Mouse (Mus musculus) myocyte (in vitro differentiated cells): ENCODE results near the gene Hrnr.

Experiments used
- MAX ChIP-seq: IDR thresholded peaks from one replicate; pipeline ENCODE4 v1.6.1; 2011; ENCODE audit warnings: low read depth, mild to moderate bottlenecking, control low read depth
- MYOD1 ChIP-seq, 3 experiments: IDR thresholded peaks; one replicate each; pipeline ENCODE4 v1.6.1; 2011; ENCODE audit warnings: control low read depth in 2 of 3, low read depth in 2 of 3, mild to moderate bottlenecking in 2 of 3, moderate library complexity in 1 of 3; ENCODE audit not compliant: insufficient read length in 2 of 3, control insufficient read depth in 1 of 3
- POLR2A ChIP-seq: IDR thresholded peaks from one replicate; pipeline ENCODE4 v1.6.1; 2011; ENCODE audit warnings: low read depth, mild to moderate bottlenecking, control low read depth, moderate library complexity; ENCODE audit not compliant: insufficient read length
- POLR2AphosphoS2 ChIP-seq: IDR thresholded peaks from one replicate; pipeline ENCODE4 v1.6.1; 2011; ENCODE audit warnings: low read depth, control low read depth; ENCODE audit not compliant: insufficient read length
- REST ChIP-seq: IDR thresholded peaks from one replicate; pipeline ENCODE4 v1.6.1; 2011; ENCODE audit warnings: mild to moderate bottlenecking, control low read depth, moderate library complexity; ENCODE audit not compliant: insufficient read depth, insufficient read length
- SRF ChIP-seq: IDR thresholded peaks from one replicate; pipeline ENCODE4 v1.6.1; 2011; ENCODE audit warnings: low read depth; ENCODE audit not compliant: control insufficient read depth, insufficient read length
- USF1 ChIP-seq: IDR thresholded peaks from one replicate; pipeline ENCODE4 v1.6.1; 2011; ENCODE audit warnings: low read depth, mild to moderate bottlenecking, control low read depth, moderate library complexity

DNA sequence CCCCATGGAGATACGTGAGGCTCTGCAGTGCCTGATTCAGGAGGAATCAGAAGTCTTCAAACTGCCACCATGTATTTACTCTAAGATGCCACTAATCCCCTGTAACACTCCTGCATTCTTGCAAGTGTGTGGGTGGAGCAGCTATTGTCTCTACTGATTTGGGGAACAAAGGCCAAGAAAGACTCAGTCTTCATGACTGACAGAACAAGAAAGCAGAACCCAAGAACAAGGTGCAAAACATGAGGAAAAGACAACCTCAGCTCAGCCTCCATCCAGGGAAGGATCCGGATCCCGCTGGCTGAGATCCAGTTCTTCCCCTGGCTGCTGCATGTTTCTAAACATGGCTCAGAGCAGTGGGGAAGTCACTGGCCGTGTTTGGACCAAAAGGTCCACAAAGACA, 58.6 kb downstream of the Hrnr start:
- TF ChIP-seq USF1 = no peak
- TF ChIP-seq POLR2A = no peak
- no peak for TF ChIP-seq SRF
- TF ChIP-seq REST = no peak
- TF ChIP-seq POLR2AphosphoS2 = no peak
- no peak for TF ChIP-seq MAX
- TF ChIP-seq MYOD1 (IDR thresholded peaks at IDR 0.05; ENCODE audit: control insufficient read depth in 1 of 3, insufficient read length in 2 of 3, low read depth in 2 of 3) = no peak
